Mouse (Mus musculus): ENCODE measurements around the gene Rpl35. TPM values are rescaled to one million over a fixed set of nuclear protein-coding genes. Genes with fewer than 3 reads are reported as not detected.
"Not testable (repeated sequence)": the region's sequence is repeated elsewhere in the genome, so short reads cannot be mapped to it uniquely, and the experiment has no call there.

The Rpl35 gene
- 100 to 1,000 TPM; 239 to 257 TPM for total RNA-seq (2021)
- long read RNA-seq, experiment 1, transcript Rpl35-203 (3 exons, 541 nt) = minor isoform, 12 of 1,602 reads
- long read RNA-seq, experiment 1, transcript Rpl35-201 (4 exons, 946 nt) = major isoform, 1,581 of 1,602 reads
- long read RNA-seq, experiment 1, partial matches to known transcripts = 1 of 1,602 reads
- long read RNA-seq, experiment 1, other reads (novel, unspliced or antisense) = 8 of 1,602 reads
- long read RNA-seq, experiment 2, transcript Rpl35-203 (3 exons, 541 nt) = minor isoform, 6 of 1,050 reads
- long read RNA-seq, experiment 2, transcript Rpl35-201 (4 exons, 946 nt) = major isoform, 1,037 of 1,050 reads
- long read RNA-seq, experiment 2, partial matches to known transcripts = 6 of 1,050 reads
- long read RNA-seq, experiment 2, other reads (novel, unspliced or antisense) = 1 of 1,050 reads

DNA sequence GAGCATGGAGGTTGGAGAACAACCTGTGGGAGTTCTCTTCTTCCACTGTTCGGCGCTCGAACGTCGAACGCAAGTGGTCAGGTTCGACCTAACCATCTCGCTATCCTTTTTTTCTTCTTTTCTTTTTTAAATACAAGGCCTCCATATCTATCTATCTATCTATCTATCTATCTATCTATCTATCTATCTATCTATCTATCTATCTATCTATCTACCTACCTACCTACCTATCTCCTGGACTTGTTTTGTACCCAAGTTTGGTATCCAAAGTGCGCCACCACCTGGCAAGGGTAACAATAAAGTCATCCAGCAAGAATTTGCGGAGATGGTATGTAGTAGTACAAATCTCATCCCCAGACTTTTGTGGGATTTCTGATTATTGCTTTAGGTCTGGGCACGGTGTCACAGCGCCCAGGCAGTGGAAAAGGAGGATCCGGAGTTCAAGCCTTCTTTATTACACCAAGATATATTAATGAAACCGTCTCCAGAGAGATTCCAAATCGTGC is at the start of gene Rpl35:
Gene Rpl35 (minus strand): TSS at position 51 of the 506 bp plus-strand sequence.
- DNase-seq = no peak

DNA sequence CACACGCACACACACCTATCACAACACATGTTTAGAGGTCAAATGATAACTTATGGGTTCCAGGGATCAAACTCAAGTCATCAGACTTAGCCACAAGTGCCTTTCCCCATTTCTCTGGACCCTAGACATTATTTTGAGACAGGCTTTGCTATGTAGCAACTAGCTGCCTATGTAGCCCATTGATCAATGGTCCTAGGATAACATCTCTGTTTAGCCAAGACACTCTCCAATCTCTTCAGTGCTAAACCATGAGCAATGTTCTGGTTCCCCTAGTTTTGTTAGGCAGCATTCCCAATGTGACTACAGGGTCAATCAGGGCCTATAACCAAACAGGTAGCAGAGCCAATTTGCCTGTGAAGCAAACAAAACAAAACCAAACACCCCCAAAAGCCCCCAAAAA is 43.1 kb upstream of the Rpl35 start:
- DNase-seq = no peak

DNA sequence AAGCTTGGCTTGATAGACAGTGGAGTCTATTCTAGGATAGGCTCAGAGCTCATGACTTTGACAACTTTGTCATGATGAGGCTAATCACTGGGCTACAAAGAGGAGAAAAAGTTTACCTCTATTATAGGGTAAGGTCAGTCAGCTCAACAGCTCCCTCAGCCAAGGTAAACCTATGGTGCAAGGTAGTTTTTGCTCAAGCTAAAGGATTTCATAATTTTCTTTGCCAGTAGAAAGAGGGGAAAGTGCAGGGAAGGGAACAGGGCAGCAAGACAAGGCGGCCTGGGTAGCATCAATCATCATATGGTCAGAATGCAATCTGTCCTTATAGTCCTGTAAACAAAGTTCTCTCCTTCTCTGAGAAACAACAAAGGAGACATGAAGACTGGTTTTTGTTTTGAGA is 34.8 kb upstream of the Rpl35 start:
- no peak for DNase-seq

GRCm38 (mm10) chr2:39031611-39032010 is 26.2 kb upstream of the Rpl35 start:
- DNase-seq = no peak

DNA sequence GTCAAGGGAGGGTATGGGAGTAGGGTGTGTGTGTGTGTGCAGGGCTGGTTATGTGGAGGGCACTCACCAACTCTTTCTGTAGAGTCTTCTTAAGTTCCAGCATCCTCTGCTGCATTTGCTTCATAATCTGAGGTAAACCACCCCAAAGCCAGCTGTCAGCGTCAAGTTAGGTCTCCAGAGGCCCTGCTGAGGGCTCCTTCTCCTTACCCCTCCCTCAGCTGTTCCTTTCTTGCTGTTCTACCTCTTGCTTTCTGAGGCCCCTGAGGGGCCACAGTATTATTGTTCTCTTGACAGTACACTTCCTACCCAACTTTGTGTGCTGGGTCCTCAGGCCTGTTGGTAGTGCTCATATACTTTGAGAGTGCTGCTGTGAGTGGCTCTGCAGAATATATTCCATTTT is 14.6 kb upstream of the Rpl35 start:
- DNase-seq = no peak

- no peak for DNase-seq
These were observed 11.2 kb upstream of the Rpl35 start for GRCm38 (mm10) chr2:39016581-39016980.

DNA sequence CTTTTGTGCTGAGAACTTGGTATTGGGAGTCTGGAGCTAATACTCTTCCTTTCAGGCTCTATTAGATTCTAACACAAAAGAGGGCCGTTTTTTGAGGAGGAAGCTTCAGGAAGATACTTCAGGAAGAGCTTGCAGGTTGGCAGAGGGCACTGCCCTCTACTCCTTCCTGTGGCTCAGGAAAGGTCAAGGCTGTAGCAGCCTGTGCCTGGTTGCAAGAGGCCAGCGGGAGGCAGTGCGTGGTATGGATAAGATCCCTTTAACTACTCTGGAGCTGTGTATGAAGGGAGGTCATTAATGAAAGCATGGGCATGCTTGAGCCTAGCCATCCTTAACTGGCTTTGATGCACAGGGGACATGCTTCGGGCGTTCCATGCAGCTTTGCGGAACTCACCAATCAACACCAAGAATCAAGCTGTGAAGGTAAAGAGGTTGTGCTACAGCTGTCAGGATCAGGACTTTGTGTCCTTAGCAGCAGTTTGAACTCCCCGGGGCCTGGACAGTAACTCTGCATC is 7.4 kb upstream of the Rpl35 start:
- no peak for DNase-seq

DNA sequence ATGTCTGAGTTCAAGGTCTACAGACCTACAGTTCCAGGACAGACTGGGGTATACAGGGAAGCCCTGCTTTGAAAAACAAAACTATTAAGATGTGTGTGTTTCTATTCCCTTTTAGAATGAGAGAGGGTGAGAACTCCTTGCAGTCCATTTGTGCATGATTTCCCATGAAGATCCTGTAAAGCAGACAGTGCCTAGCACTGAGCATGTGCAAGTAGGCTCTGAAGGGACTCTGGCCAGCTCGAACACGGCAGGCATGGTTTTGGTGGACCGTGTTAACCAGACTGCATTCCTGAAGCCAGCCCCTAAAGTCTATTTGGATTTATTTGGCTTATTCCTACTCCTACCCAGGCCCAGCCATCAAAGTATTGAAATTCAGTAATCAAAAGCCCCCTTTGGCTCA is 6.5 kb upstream of the Rpl35 start:
- DNase-seq = no peak

- DNase-seq = no peak
These were observed 5.8 kb upstream of the Rpl35 start for GRCm38 (mm10) chr2:39011264-39011663.

DNA sequence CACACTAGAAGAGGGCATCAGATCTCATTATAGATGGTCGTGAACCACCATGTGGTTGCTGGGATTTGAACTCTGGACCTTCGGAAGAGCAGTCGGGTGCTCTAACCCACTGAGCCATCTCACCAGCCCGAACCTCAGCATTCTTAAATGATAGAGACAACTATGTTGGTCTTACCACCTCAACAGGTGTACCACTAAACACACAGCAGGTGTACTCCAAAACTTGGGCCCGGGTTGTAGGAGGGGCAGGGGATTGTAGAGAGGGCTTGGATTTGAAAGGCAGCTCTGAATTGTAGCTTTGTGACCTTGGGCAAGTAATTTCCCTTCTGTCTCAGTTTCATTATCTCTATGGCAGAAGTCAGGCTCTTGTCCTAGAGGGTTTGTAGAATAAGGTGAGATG is 4.7 kb upstream of the Rpl35 start:
- DNase-seq = not testable (repeated sequence)

GRCm38 (mm10) chr2:39008954-39009365 is 3.5 kb upstream of the Rpl35 start:
- DNase-seq = no peak

GRCm38 (mm10) chr2:39008350-39008851 is 3.0 kb upstream of the Rpl35 start:
- no peak for DNase-seq

- DNase-seq = peak; percentile 93
These were observed 2.4 kb upstream of the Rpl35 start for GRCm38 (mm10) chr2:39007865-39008264.

GRCm38 (mm10) chr2:39006149-39006730 is 816 bp upstream of the Rpl35 start:
- no peak for DNase-seq

DNA sequence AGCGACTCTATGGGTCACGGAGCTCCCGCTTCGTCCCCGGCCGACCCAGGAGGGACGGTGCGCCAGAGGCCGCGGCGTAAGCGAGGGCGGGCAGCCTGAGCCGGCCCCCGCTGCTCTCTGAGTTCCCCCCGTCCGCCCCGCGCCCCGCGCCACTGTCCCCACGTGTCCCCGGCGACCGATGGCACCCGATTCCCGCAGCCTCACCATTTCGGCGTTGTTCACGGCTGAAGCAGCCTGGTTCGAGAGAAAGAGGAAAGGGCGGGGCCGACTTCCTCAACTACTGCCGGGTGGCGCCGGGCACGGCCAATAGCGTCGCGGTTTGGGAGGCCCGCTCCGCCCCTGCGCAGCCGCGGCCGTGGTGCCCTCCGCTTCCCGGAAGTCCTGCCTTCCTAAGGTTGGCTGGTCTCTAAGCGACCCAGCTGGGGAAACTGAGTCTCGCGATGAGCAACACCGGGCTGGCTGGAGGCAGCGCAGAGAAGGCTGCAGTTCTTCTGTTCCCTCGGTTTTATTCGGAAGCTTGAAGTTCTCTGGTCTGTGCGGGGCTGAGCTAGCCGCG is 466 bp downstream of the Rpl35 start, which contains the start of gene Arpc5l:
Gene Arpc5l (plus strand): TSS at position 469 of the 556 bp plus-strand sequence.
- DNase-seq = peak; percentile 90

- DNase-seq = no peak
These were observed 1.1 kb downstream of the Rpl35 start for GRCm38 (mm10) chr2:39004372-39004771.

DNA sequence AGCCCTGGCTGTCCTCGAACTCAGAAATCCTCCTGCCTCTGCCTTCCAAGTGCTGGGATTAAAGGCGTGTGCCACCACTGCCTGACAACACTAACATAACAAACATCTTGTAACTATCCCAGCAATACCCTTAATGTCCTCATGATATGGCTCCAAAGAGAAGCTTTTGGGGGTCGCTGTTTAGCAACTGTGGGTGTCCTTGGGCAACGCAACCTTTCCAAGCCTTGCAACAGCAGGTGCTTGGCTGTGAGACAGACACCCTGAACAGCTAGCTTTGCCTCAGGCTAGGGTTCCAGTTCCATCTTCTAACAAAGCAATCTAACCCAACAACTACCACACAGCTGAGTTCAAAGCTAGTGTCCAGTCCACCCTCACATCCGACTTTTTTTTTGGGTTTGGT is 1.9 kb downstream of the Rpl35 start:
- DNase-seq = no peak

DNA sequence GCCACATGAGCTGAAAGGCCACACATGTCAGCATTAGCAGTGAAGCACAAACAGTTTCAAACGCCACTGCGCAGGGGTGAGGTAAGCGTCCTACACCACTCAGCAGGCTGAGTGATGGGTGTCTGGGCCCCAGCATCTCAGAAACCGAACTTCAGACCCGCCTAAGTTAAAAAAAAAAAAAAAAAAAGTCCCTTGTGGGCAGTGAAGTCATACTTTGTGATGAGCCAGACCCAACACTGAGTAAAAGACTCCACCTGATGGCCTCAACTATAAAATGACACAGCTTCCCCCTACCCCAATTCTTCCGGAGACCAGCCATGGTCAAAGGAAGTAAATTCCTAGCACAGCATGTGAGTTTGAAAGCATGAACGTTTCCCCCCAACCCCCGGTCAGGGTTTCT is 2.3 kb downstream of the Rpl35 start:
- DNase-seq = no peak

DNA sequence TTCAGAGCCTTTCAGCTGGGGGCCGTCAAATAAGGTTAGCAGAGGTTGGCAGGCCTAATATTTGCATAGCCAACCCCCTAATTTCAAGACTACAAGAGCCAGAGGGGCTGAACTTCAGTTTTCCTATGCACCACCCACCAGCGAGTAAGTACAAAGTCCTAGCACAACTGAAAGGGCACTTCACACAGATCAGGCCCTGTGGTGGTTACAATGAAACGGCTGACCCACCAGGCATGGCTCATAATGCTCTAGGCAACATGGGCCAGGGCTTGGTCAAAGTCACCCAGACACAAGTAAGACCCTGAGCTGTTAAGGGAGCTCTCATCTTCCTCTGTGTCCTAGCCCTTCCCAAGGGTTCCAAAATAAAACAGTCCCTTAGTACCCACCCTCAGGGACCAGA is 3.6 kb downstream of the Rpl35 start:
- no peak for DNase-seq

DNA sequence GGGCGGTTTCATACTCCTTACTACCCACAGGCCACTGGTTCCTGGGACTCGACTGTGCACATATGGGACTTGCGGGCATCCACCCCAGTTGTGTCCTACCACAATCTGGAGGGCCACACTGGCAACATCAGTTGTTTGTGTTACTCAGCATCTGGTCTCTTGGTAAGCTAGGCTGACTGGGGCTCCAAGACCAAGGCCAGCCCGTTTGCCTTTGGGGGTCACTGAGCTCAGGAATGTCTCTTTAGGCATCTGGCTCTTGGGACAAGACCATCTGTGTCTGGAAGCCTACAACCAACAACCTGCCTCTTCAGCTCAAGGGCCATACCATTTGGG is 4.9 kb downstream of the Rpl35 start:
- no peak for DNase-seq

DNA sequence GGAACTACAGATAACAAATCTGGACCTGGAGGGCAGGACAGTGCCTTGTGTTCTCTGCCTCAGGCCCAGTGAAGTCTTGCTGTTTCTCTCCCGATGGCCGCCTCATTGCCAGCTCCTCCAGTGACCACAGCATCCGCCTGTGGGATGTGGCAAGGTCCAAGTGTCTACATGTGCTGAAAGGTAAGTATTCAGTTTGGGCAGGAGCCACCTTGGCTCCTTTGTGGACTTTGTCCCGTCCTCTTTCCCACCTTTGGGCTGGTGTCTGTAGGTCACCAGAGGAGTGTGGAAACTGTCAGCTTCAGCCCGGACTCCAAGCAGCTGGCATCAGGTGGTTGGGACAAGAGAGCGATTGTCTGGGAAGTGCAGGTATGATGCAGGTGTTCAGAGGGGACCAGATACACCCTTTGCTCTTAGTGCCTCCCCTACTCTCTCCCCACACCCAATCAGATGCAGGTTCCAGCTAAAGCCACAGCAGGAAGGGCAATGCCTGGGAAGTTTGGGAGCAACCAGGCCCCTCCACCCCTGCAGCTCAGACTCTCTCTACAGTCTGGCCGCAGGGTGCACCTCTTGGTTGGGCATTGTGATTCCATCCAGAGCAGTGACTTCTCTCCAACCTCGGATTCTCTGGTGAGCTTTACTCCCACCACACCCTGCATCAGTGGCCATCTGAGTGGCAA is 5.4 kb downstream of the Rpl35 start:
- DNase-seq = no peak

DNA sequence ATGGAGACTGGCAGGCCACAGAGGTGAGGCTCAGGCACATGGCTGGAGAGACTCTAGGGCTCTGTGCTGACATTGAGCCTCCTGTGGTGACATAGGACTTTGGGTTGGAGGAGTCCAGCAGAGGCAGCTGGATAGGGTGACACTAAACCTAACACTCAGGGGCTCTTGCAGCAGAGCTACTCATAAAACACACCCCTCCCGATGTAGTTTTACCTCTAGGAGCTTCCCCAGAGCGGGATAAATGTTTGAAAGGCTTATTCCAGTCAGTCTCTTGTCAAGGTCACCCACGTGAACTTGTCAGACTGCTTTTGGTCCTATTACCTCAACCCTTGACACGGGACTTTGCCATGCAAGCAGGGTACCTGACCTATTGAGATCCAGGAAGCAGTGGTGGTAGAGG is 6.0 kb downstream of the Rpl35 start:
- DNase-seq = no peak
